Mouse (Mus musculus) C2C12 (cell line): ENCODE data around the gene Apobr. TPM values are rescaled to one million over a fixed set of nuclear protein-coding genes. Genes with fewer than 3 reads are reported as not detected.
A peak's percentile ranks its signal among the peaks of the same experiment; 100 is the strongest.

ENCODE experiments used
- H3K27me3 ChIP-seq: one replicate; pipeline ENCODE4 v1.6.1; 2011; ENCODE audit not compliant: control insufficient read depth, insufficient read depth, insufficient read length
- H3K36me3 ChIP-seq: one replicate; pipeline ENCODE4 v1.6.1; 2011; ENCODE audit not compliant: control insufficient read depth, insufficient read depth
- H3K4me3 ChIP-seq: one replicate; pipeline ENCODE4 v1.5.1; 2011; ENCODE audit warnings: mild to moderate bottlenecking, control low read depth; ENCODE audit not compliant: poor library complexity, insufficient read depth, severe bottlenecking
- H3K79me2 ChIP-seq: one replicate; pipeline ENCODE4 v1.6.1; 2011; ENCODE audit not compliant: control insufficient read depth, insufficient read depth
- H3K79me3 ChIP-seq: one replicate; pipeline ENCODE4 v1.6.1; 2011; ENCODE audit warnings: low read depth, control low read depth
- H3ac ChIP-seq: one replicate; pipeline ENCODE3; 2011; ENCODE audit warnings: low read depth; ENCODE audit not compliant: control insufficient read depth, insufficient read length
- CEBPB ChIP-seq: IDR thresholded peaks from one replicate; pipeline ENCODE4 v1.6.1; 2011; ENCODE audit warnings: low read depth, mild to moderate bottlenecking, control low read depth, moderate library complexity
- CTCF ChIP-seq: IDR thresholded peaks from one replicate; pipeline ENCODE4 v1.5.1; 2011; ENCODE audit not compliant: control insufficient read depth, insufficient read depth, insufficient read length
- FOSL1 ChIP-seq: IDR thresholded peaks from one replicate; pipeline ENCODE4 v1.8.0; 2011; ENCODE audit warnings: mild to moderate bottlenecking, low read length; ENCODE audit not compliant: poor library complexity, insufficient read depth, severe bottlenecking
- MAX ChIP-seq: IDR thresholded peaks from one replicate; pipeline ENCODE4 v1.6.1; 2011; ENCODE audit warnings: mild to moderate bottlenecking, control low read depth
- MYOD1 ChIP-seq: IDR thresholded peaks from one replicate; pipeline ENCODE4 v1.6.1; 2011; ENCODE audit warnings: low read depth; ENCODE audit not compliant: control insufficient read depth, insufficient read length
- MYOG ChIP-seq: IDR thresholded peaks from one replicate; pipeline ENCODE4 v1.6.1; 2011; ENCODE audit not compliant: control insufficient read depth, insufficient read length; ENCODE audit errors: extremely low read depth
- USF1 ChIP-seq: IDR thresholded peaks from one replicate; pipeline ENCODE4 v1.6.1; 2011; ENCODE audit warnings: low read depth, mild to moderate bottlenecking, control low read depth, moderate library complexity
- polyA plus RNA-seq: library from polyadenylated mRNA; unstranded; fragments of >200 nt; fragmentation: generic; extraction: Trizol; gene quantifications from one replicate; pipeline ENCODE4 v1.2.1, GENCODE M21; 2012; ENCODE audit warnings: missing spikeins

Gene Apobr
- polyA plus RNA-seq, 1 experiment: 2.0 TPM

DNA sequence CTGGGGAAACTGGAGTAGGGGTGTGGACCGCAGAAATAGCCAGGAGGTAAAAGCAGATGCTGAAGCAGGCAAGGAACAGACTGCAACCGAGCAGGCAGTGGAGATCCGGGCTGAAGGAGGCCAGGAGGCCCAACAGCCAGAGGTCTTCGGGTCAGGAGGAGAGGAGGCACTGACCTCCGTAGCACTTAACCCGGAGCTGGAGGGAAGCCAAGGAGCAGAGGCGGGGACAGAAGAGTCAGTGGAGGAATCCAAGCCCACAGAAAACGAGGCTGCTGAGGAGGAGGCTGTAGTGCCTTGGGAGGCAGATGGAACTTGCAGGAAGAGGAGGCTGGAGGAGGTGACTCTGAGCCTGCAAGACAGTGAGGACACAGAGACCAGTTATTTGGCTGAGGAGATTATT is 2.1 kb downstream of the Apobr start:
- Histone ChIP-seq H3K4me3 (no peak overlapping the region), H3K79me2 (no peaks in the 10 kb centered on the region), H3K27me3 (no peaks in the 10 kb centered on the region), H3ac (no peak overlapping the region), H3K79me3 (no peaks in the 10 kb centered on the region), H3K36me3 (no peaks in the 10 kb centered on the region)
- TF ChIP-seq CEBPB: no peak
- TF ChIP-seq MAX: no peak
- no peak for TF ChIP-seq CTCF
- TF ChIP-seq FOSL1: no peak
- TF ChIP-seq USF1: no peak
- no peak for TF ChIP-seq MYOD1

DNA sequence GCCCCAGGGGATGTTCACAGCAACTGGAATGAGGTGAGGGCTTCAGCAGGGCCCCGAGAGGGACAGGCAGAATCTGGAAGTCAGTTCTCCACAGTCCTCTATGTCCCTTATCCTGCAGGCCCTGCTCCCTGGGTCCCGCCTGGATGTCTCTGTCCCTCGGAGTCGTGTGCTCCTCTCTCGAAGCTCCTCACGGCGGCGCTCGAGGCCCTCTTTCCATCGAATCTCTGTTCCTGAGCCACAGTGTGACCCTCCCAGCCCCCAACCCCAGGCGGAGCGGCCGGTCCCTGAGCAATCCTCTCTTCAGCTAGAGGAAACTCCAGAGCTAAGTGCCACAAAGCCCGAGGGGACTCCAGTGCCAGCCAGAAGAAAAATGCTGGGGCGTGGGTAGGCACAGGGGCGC is 3.0 kb downstream of the Apobr start:
- Histone ChIP-seq H3K27me3 (no peaks in the 10 kb centered on the region), H3K79me2 (no peaks in the 10 kb centered on the region), H3K36me3 (no peaks in the 10 kb centered on the region), H3K79me3 (no peaks in the 10 kb centered on the region), H3K4me3 (no peak overlapping the region), H3ac (no peak overlapping the region)
- TF ChIP-seq FOSL1 (no peak), CTCF (peak; percentile 36), CEBPB (no peak)

DNA sequence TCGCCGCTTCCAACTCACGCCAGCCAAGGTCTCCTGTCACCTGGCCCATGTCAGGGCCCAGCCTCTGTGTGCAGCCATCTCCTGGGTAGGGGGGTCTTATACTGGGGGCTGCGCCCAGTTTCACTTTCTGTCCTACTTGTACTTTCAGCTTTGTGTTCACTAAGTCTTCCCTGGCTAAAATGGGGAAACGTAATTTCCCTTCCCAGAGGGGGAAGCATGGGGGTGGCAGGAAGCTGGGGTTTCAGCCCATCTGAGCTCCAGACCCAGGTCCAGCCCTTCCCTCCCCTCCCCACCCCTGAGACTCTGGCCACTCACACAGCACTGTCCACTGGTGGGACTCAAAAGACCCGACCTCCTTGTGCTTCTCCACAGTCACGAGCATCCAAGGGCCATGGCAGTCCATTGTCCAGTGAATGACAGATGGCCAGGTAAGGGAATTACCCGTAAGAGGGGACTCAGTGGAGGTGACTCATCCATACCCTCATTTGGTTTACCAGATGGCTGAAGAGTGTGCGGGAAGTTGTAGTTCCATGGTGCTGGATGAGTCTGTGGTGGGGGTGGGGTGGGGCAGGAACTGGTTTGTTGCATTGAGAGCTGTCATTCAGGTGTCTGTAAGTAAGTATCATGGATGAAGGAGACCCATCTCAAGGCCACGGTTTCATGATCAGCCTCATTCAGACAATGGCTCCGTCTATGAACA is 10.3 kb downstream of the Apobr start, which contains the start of gene Il27:
Gene Il27 (minus strand): TSS at position 80 of the 700 bp plus-strand sequence.
- H3K27me3 ChIP-seq: peaks cover 7% of the 10 kb centered on the region
- H3ac ChIP-seq: no peak within 1 kb of the TSS
- H3K79me2 ChIP-seq: no peaks in the 10 kb centered on the region
- no peaks in the 10 kb centered on the region for H3K36me3 ChIP-seq
- no peak for TF ChIP-seq CTCF
- H3K79me3 ChIP-seq: no peaks in the 10 kb centered on the region
- H3K4me3 ChIP-seq: no peak within 1 kb of the TSS

DNA sequence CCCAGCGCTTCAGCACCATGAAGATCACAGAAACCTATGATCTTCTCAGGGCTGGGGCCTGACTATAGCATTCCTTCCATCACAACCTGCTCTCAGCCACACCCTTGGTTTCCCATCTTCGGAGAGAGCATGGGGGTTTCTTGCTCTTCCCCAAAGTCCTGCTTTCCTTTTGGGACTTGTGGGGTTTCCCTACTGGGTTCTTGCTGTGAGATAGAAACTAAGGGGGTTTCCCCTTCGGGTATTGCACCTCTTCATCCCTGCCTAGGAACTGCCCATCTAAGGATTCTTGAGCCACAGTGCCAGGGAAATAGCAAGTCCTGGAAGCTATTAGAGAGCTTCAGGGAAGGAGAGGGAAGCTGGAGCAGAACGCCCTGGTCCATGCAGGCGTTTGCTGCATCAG is 11.1 kb downstream of the Apobr start:
- Histone ChIP-seq H3ac (no peak overlapping the region), H3K27me3 (peaks cover 7% of the 10 kb centered on the region), H3K4me3 (no peak overlapping the region), H3K36me3 (no peaks in the 10 kb centered on the region), H3K79me3 (no peaks in the 10 kb centered on the region), H3K79me2 (no peaks in the 10 kb centered on the region)
- TF ChIP-seq FOSL1 (no peak), CEBPB (no peak), CTCF (no peak), MYOG (no peak), MYOD1 (no peak), USF1 (no peak), MAX (no peak)

DNA sequence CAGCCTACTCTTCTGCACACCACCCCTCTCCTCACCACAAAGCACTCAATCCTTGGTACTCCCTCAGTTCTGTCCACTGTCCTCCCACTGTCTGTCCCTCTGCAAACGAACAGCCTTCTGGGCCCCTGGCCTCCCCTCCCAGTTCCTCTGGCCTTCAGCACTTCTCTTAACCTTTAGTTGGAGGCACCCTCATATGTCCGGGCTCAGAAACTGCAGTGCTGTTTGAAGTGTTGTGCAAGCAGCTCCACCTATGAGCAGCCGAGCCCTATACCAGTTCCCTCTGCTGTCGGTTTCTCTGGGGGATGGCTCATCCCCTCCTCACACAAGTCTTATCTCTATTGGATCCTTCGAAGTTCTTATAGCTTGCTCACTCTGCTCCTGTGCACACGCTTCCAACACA is 11.7 kb downstream of the Apobr start:
- no peaks in the 10 kb centered on the region for H3K79me2 ChIP-seq
- no peaks in the 10 kb centered on the region for H3K36me3 ChIP-seq
- H3K4me3 ChIP-seq: no peak overlapping the region
- H3ac ChIP-seq: no peak overlapping the region
- H3K79me3 ChIP-seq: no peaks in the 10 kb centered on the region
- H3K27me3 ChIP-seq: peaks cover 7% of the 10 kb centered on the region
- no peak for TF ChIP-seq FOSL1
- TF ChIP-seq CTCF: no peak
- no peak for TF ChIP-seq MYOD1
- no peak for TF ChIP-seq MYOG
- no peak for TF ChIP-seq MAX
- no peak for TF ChIP-seq USF1
- no peak for TF ChIP-seq CEBPB

DNA sequence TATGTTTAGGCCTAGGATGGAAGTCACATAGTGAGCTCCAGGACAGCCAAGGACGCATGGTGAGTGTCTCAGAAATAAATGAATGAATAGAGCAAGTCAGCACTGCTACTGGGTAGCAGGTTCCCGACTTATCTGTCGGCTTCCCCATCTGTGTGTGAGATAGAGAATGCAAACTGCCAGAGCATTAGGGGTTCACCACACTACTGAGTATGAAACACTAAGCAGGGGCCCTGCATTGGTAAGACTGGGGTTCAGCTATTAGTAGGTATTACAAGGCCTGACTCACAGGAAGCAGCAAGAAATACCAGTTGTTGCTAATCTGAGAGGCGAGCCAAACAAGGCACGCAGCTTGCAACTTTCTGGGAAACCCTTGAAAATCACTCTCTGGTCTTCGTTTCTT is 14.2 kb downstream of the Apobr start:
- Histone ChIP-seq H3K4me3 (no peak overlapping the region), H3K79me3 (no peaks in the 10 kb centered on the region), H3K36me3 (no peaks in the 10 kb centered on the region), H3K27me3 (peaks cover 7% of the 10 kb centered on the region), H3K79me2 (no peaks in the 10 kb centered on the region), H3ac (no peak overlapping the region)
- TF ChIP-seq FOSL1 (no peak), CTCF (no peak), USF1 (no peak), MYOD1 (no peak), MAX (no peak), CEBPB (no peak)

DNA sequence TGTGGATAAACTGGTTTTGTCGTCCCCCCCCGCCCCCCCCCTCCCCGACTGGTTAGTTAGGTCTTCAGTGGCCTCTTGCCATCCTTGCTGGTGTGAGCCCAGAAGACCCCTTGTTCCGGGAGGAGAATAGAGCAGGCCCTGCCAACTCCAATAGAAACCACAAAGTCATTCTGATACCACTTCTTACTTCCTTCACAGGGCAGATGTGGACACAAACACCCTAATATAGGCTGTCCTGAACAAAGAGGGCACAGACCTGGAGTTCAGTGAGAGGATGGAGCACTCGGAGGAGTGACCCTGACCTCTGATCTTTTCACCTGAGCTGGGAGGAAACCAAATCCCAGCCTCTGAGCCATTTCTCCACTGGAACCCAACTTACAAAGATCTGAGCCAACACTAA is 17.2 kb downstream of the Apobr start:
- no peaks in the 10 kb centered on the region for H3K36me3 ChIP-seq
- H3K4me3 ChIP-seq: no peak overlapping the region
- H3K79me3 ChIP-seq: no peaks in the 10 kb centered on the region
- no peak overlapping the region for H3ac ChIP-seq
- H3K79me2 ChIP-seq: no peaks in the 10 kb centered on the region
- TF ChIP-seq MYOG (no peak), CEBPB (no peak), MAX (no peak), MYOD1 (no peak), FOSL1 (no peak), CTCF (no peak), USF1 (no peak)
- H3K27me3 ChIP-seq: no peaks in the 10 kb centered on the region
